Mouse (Mus musculus) small intestine, adult 10 weeks (tissue): ENCODE measurements around the gene Gipc2. TPM values are rescaled to one million over a fixed set of nuclear protein-coding genes. Genes with fewer than 3 reads are reported as not detected.

ENCODE experiments used
- polyA plus RNA-seq: library from polyadenylated mRNA; stranded (reverse); fragments of 350-450 nt; fragmentation: Illumina TruSeq; extraction: RNeasy Lipid Tissue Mini Kit (QIAGEN cat#74804); gene quantifications from one replicate; pipeline ENCODE4 v1.2.3, GENCODE M21; 2014; ENCODE audit warnings: low replicate concordance

The Gipc2 gene
- 845 TPM for polyA plus RNA-seq

DNA sequence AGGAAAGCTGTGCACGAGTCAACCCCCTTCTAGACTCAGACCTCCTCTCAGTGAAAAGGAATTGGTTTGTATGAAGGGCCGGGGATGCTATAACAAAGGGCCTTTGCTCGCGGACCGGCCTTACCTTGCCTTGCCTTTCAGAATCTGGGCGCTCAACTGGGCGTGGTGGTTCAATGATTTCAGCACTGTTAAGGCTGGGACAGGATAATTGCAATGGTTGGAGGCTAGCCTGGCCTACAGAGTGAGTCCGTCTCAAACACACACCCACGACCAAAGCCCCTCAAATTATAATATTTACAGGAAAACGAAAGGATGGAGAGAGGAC is at the start of gene Gipc2:
TSS of gene Gipc2 (minus strand) at position 132 of the 325 bp plus-strand sequence.

GRCm38 (mm10) chr3:152209967-152210634 is 44.1 kb upstream of the Gipc2 start, which contains the start of the genes Dnajb4 and Fubp1:
Gene Dnajb4 (minus strand): TSS chr3:152210302.
Gene Fubp1 (plus strand): TSS chr3:152210422.

Other genes starting within 250 kb of the Gipc2 start
- 71.3 TPM for gene Dnajb4, start 44.1 kb upstream of the Gipc2 start, polyA plus RNA-seq
- 125 TPM for gene Fubp1, start 44.2 kb upstream of the Gipc2 start, polyA plus RNA-seq
- 54.5 TPM for gene Nexn, start 100.1 kb upstream of the Gipc2 start, polyA plus RNA-seq
- gene Miga1, start 174.2 kb upstream of the Gipc2 start, polyA plus RNA-seq = 15.2 TPM
- 136 TPM for gene Usp33, start 180.2 kb upstream of the Gipc2 start, polyA plus RNA-seq
- 36.0 TPM for gene Zzz3, start 229.2 kb upstream of the Gipc2 start, polyA plus RNA-seq